In genomic region chr10:77515385-77516348, GRCm38 (mm10) we compare ENCODE assay signal across 1 mouse cellular context.
TF ChIP-seq lines count a peak whose summit lies in the region.

Gene Fam207a, minus strand, starts transcription at chr10:77515785.

TF ChIP-seq in CH12.LX, 34 proteins besides CTCF, POLR2A, EP300 and RAD21 (continued from another document):
- TF ChIP-seq ZMIZ1 (IDR thresholded peaks at IDR 0.05; ENCODE audit: low read depth, low read length) (peak; percentile 70), RCOR1 (conservative IDR thresholded peaks at IDR 0.05; ENCODE audit: low read depth, low read length) (no peak), IRF4 (IDR thresholded peaks at IDR 0.05; ENCODE audit: low read depth, low read length) (peak; percentile 6), NELFE (IDR thresholded peaks at IDR 0.05; ENCODE audit: low read depth, low read length) (peak; percentile 97), SMC3 (IDR thresholded peaks at IDR 0.05; ENCODE audit: low read depth, low read length) (no peak), GABPA (IDR thresholded peaks at IDR 0.05; ENCODE audit: insufficient replicate concordance, low read depth, low read length) (no peak), HCFC1 (IDR thresholded peaks at IDR 0.05; ENCODE audit: low read depth, low read length) (peak; percentile 80), MXI1 (IDR thresholded peaks at IDR 0.05; ENCODE audit: low read depth, low read length) (peak; percentile 89), ELF1 (IDR thresholded peaks at IDR 0.05; ENCODE audit: low read depth, low read length) (peak; percentile 100), KAT2A (IDR thresholded peaks at IDR 0.05; ENCODE audit: insufficient replicate concordance, low read length) (peak; percentile 50; the same call in 1 of the 2 replicates), E2F4 (IDR thresholded peaks at IDR 0.05; ENCODE audit: insufficient replicate concordance, low read depth, low read length) (no peak), MAX (IDR thresholded peaks at IDR 0.05; ENCODE audit: low read length) (peak; percentile 85), POLR2AphosphoS2 (IDR thresholded peaks at IDR 0.05; ENCODE audit: low read depth, low read length) (0 out of 2 replicates have a peak, but pooled peaks have one; percentile 87)
